Mouse (Mus musculus) thymus, adult 2 months (tissue): ENCODE results near the gene Sct. TPM values are rescaled to one million over a fixed set of nuclear protein-coding genes. Genes with fewer than 3 reads are reported as not detected.

Source experiments
- DNase-seq: peaks from one replicate; pipeline ENCODE4 v3.0.0; 2021
- H3K27ac ChIP-seq: fragments of 200-500 bp; 2 replicates; pipeline ENCODE4 v1.5.1; 2012; ENCODE audit warnings: low read length, control low read depth; ENCODE audit not compliant: control insufficient read depth, insufficient read depth
- H3K27me3 ChIP-seq: fragments of 200-500 bp; 2 replicates; pipeline ENCODE4 v1.6.1; 2012; ENCODE audit warnings: mild to moderate bottlenecking, low read length, moderate library complexity, mixed read lengths; ENCODE audit not compliant: control insufficient read depth, insufficient read depth
- H3K36me3 ChIP-seq: fragments of 200-500 bp; 2 replicates; pipeline ENCODE4 v1.6.1; 2012; ENCODE audit warnings: mild to moderate bottlenecking, low read length, moderate library complexity; ENCODE audit not compliant: control insufficient read depth, insufficient read depth
- H3K4me1 ChIP-seq: fragments of 200-500 bp; replicated peaks from 2 replicates; pipeline ENCODE4 v1.6.1; 2012; ENCODE audit warnings: low read length; ENCODE audit not compliant: control insufficient read depth, insufficient read depth
- H3K4me3 ChIP-seq: fragments of 200-500 bp; 2 replicates; pipeline ENCODE4 v1.5.1; 2012; ENCODE audit warnings: mild to moderate bottlenecking, low read length, control low read depth, moderate library complexity; ENCODE audit not compliant: control insufficient read depth, insufficient read depth
- CTCF ChIP-seq: fragments of 200-500 bp; IDR thresholded peaks from 2 replicates; pipeline ENCODE4 v1.5.1; 2012; ENCODE audit warnings: mild to moderate bottlenecking, control low read depth, low read length, moderate library complexity, borderline replicate concordance; ENCODE audit not compliant: control insufficient read depth, poor library complexity, insufficient read depth; ENCODE audit errors: extremely low read depth
- POLR2A ChIP-seq: fragments of 200-500 bp; IDR thresholded peaks from 2 replicates; pipeline ENCODE4 v1.6.1; 2012; ENCODE audit warnings: mild to moderate bottlenecking, low read length, control low read depth, moderate library complexity; ENCODE audit not compliant: control insufficient read depth, poor library complexity, insufficient read depth; ENCODE audit errors: extremely low read depth
- WGBS: fragments of 180-500 bp; shearing (Covaris S2); methylation state at CpG from one replicate; pipeline ENCODE4 v1.1.7; 2018; 5-methylcytosine and 5-hydroxymethylcytosine counted together
- polyA plus RNA-seq: library from polyadenylated mRNA; depleted of rRNA; stranded (reverse); fragments of >200 nt; gene quantifications from 2 replicates; pipeline ENCODE4 v1.2.3, GENCODE M21; 2012

Sct gene
- polyA plus RNA-seq, 1 experiment, result 10.3 TPM

DNA sequence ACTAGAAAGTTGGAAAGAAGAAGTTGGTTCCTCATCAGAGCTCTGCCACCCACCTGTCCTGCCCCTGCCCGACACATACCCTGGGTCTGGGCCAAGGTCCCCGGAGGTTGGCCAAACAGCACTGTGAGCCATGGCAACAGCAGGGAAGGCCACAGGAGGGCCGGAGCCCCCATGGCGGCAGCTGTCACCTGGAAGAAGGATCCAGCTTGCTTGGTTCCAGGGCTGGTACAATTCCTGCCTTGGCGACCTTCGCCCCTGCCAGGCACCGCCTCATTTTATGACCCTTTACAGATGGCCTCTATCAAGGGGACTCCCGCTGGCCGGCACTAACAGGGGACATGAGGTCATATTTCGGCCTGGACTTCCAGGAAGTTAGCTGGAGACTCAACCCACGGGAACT, 2.4 kb downstream of the Sct start, which contains the start of gene Cdhr5:
Cdhr5 (minus strand) TSS at position 241 of the 400 bp plus-strand sequence.
- Histone ChIP-seq H3K36me3 (no peaks in the 10 kb centered on the region), H3K4me3 (no peak within 1 kb of the TSS), H3K27ac (no peak within 1 kb of the TSS), H3K4me1 (peaks cover 6% of the 10 kb centered on the region; the same call in 1 of the 2 replicates), H3K27me3 (peaks cover 4% of the 10 kb centered on the region; the same call in 1 of the 2 replicates)
- TF ChIP-seq POLR2A (no peak), CTCF (no peak)
- DNase-seq, result no peak
- 80% methylated on average over 11 of the region's 11 CpGs for WGBS

DNA sequence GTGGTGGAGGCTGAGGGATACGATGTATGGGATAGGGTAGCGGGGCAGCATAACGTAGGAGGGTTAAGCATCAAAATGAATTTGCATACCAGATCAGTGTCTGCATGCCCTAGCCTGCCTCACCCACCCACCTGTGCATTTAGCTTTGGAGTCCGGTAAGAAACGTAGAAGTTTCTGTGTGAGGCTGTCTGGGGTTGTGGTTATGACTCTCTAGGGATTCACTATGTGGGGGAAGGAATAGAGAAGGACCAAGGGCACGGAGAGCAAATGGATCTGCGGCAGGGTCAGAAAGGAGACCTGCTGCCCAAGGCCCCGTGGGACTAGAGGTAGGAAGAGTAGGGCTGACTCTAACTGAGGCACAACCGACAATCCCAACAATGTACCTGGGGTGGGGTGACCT, 3.6 kb downstream of the Sct start:
- no peaks in the 10 kb centered on the region for H3K36me3 ChIP-seq
- peaks cover 4% of the 10 kb centered on the region; the same call in 1 of the 2 replicates for H3K27me3 ChIP-seq
- 94% methylated on average over 9 of the region's 9 CpGs for WGBS
- TF ChIP-seq POLR2A, result no peak
- H3K27ac ChIP-seq, result no peak overlapping the region
- DNase-seq, result no peak
- H3K4me3 ChIP-seq, result no peak overlapping the region
- H3K4me1 ChIP-seq, result peaks cover 6% of the 10 kb centered on the region; the same call in 1 of the 2 replicates

DNA sequence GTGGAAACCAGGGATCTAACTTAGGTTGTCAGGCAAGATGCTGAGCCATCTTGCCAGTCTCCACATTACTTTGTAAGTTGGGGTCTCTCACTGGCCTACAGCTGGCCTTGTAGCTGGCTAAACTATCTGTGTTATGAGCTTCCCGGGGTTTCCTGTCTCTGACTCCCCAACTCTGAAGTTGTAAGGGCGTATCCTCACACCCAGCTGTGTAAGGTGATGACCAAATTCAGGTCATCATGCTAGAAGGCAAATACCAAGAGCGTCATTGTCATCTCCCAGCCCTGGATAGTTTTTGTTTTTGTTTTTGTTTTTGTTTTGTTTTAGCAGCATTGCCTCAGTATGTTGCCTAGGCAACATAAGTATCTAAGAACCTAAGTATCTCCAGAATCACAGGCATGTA, 8.3 kb downstream of the Sct start:
- H3K27ac ChIP-seq, result no peak overlapping the region
- 90% methylated on average over 3 of the region's 3 CpGs for WGBS
- H3K4me3 ChIP-seq, result no peak overlapping the region
- DNase-seq, result no peak
- H3K4me1 ChIP-seq, result peaks cover 13% of the 10 kb centered on the region
- no peaks in the 10 kb centered on the region for H3K27me3 ChIP-seq
- H3K36me3 ChIP-seq, result no peaks in the 10 kb centered on the region
- TF ChIP-seq CTCF, result no peak
- no peak for TF ChIP-seq POLR2A

DNA sequence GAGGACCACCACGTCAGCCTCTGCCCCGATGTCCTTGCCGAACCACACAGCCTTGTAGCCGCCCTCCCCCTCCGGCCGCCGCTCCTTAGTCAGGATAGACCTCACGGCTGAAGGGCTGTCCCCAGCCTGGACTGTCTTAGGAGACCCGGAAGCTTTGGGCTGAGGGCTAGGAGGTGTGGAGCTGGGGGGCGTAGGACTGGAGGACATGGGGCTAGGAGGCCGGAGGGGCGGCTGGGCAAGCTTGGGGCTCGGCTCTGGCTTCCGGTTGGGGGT, 9.7 kb downstream of the Sct start:
- Histone ChIP-seq H3K27ac (no peak overlapping the region), H3K4me1 (peaks cover 24% of the 10 kb centered on the region), H3K36me3 (no peaks in the 10 kb centered on the region), H3K27me3 (no peaks in the 10 kb centered on the region), H3K4me3 (peak overlapping the region; percentile 19)
- no peak for TF ChIP-seq POLR2A
- no peak for TF ChIP-seq CTCF
- no peak for DNase-seq
- WGBS, result 44% methylated on average over 14 of the region's 14 CpGs

DNA sequence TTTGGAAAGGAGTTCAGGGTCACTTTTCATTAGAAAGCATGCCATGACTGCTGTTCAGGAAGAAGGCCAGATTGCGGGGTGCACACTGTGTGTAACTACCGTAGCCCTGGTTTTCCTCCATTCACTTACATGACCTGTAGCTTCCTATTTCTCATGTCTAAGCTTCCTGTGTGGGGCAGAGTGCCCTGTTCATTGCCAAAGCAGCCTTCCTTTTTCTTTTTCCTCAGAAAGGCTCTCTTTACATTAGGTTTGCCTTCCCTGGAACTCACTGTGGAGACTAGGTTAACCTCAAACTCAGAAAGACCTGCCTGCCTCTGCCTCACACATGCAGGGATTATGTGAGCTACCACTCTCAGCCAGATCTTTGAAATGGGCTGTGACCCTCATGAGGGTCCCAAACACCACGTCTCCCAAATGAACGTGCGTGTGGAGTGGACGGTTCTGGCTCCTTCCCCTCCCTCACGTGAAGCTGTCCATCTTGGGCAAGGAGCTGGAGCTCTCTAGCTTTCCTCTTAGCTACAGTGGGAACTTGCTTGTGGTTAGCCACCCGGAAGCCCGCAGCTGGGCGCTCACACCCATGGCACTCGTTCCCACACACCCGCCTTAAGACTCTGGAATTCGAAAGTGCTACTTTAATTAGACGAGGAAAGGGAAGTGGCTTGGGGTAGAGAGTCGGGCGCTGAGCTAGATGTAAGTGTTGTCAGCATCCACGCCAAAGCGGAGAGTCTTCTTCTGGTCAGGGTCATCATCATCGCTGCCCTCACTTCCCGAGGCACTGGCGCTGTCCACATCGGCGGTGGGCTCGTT, 10.3 kb downstream of the Sct start:
- no peak overlapping the region for H3K27ac ChIP-seq
- peak overlapping the region; percentile 19 for H3K4me3 ChIP-seq
- DNase-seq, result no peak
- H3K4me1 ChIP-seq, result peaks cover 26% of the 10 kb centered on the region
- H3K27me3 ChIP-seq, result no peaks in the 10 kb centered on the region
- WGBS, result 9% methylated on average over 24 of the region's 24 CpGs
- TF ChIP-seq CTCF, result no peak
- H3K36me3 ChIP-seq, result 0 out of 2 replicates have a peak, but pooled peaks cover 1% of the 10 kb centered on the region

DNA sequence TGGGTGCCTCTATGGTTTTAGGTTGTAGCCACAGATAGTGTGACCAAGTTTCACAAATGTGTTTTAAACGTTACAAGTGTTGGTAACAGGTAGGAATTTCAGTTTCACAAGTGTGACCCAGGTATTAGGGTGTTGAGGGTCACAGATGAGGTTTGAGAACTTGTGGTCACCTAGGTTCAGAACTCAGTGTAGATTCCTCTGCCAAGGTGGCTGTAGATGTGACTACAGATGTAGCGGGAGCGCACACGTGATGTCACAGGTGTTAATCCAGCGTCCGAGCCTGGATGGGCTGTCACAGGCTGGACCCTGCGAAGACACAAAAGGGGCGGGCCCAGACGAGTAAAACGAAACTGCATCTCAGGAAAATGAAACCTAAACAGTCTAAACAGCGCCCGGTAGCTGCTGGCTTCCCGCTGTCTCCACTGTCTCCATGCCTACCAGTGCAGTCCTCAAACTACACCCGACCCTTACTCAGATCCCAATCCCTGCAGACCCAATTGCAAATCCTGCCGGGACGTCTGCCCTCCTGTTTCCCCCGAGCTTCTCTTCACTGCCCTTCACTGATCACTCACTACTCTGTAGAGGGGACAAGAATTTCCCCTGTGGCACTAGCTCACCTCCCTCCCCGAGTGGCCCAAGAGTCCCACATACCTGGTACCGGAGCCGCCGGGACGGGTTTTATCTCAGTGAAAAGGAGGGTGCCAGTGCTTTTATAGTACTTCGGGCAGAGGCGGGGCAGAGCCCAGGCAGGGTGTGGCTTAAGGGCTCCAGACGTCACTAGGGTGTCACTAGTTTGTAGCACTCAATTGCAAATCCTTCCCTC, 13.0 kb downstream of the Sct start, which contains the start of gene Irf7:
Irf7 (minus strand) TSS at position 743 of the 823 bp plus-strand sequence.
- H3K27ac ChIP-seq, result peak within 1 kb of the TSS; percentile 71
- DNase-seq, result peak; percentile 73
- peak within 1 kb of the TSS; percentile 82 for H3K4me3 ChIP-seq
- H3K36me3 ChIP-seq, result peaks cover 28% of the 10 kb centered on the region
- TF ChIP-seq CTCF (no peak), POLR2A (0 out of 2 replicates have a peak, but pooled peaks have one; percentile 26)
- under 1% methylated on average over 25 of the region's 25 CpGs for WGBS
- H3K27me3 ChIP-seq, result no peaks in the 10 kb centered on the region
- H3K4me1 ChIP-seq, result peaks cover 26% of the 10 kb centered on the region
